Mouse (Mus musculus): ENCODE measurements around the gene Nek4.
A peak's percentile ranks its signal among the peaks of the same experiment; 100 is the strongest.

The Nek4 gene

GRCm38 (mm10) chr14:30951154-30951825 is at the start of gene Nek4:
TSS of gene Nek4 (plus strand) at chr14:30951377.
- DNase-seq = peak; percentile 96

GRCm38 (mm10) chr14:30902628-30903027 is 48.5 kb upstream of the Nek4 start:
- DNase-seq = no peak

DNA sequence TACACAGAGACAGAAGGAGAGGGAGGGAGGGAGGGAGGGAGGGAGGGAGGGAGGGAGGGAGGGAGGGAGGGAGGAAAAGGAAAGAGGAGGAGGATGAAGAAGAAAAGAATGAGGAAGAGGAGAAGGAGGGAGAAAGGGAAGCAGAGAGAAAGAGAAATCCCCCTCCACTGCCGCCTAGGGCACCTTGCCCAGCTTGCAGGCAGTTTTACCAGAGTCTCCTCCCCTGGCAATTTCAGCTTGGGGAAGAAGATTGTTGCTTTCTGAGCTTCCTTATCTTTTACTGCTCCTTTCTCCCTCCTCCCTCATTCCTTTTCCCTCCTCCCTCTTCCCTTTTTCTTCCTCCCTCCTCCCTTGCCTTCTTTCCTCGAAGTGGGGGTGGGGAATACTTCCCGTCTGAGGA is 48.1 kb upstream of the Nek4 start:
- DNase-seq = no peak

- DNase-seq = no peak
Observed at GRCm38 (mm10) chr14:30904307-30904706, 46.9 kb upstream of the Nek4 start.

- DNase-seq = no peak
Observed at GRCm38 (mm10) chr14:30906001-30906400, 45.2 kb upstream of the Nek4 start.

DNA sequence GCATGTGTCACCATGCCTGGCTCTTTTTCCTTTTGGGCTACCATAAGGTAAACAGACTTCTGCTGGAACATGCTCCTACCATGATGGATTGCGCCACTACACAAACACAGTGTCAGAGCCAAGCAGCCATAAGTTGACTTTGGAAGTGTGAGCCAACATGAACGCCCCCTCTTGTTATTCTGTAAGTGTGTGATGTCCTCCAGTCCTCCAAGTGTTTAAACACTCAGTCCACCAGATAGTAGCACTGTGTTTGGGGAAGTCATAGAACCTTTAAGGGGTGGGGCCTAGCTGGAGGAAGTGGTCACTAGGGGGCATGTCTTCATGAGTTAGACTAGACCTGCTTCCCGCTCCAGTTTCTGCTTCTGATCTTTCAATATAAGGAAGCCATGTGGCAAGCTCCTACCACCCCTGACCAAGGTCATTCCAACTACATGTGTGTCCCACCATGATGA is 43.3 kb upstream of the Nek4 start:
- DNase-seq = no peak

DNA sequence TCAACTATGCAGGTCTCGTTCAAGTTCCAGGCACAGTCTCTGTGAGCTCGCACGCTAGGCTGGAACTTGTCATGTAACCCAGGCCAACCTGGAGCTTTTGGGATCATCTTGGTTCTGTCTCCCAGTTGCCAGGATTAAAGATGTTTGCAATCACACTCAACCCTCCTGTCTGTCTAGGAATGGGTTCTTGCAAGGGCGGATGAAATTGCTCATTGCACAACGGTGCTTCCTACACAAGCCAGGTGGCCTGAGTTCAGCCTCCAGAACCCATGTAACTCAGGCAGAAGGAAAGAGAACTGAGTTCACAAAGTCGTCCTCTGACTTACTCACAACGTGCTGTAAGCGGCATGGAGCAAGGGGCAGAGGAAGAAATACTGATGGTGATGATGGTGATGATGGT is 40.0 kb upstream of the Nek4 start:
- no peak for DNase-seq

DNA sequence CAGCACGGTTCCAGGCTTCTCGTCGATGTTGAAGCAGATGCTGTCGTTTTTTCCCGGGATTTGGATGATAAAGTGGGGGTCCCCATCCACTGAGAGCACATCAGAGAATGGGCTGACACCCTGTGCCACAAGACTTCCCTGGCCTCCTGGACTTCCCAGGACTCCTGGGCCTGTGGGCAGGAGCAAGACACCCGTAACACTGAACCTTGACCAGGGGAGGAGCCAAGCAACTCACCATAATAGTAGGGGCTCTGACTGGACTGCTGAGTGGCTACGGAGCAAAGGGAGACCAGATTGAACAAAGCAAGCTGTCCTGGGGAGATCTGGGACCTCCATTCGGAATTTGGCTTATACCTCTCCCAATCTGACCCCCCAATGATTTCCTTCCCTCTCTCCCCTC is 38.5 kb upstream of the Nek4 start:
- DNase-seq = no peak

DNA sequence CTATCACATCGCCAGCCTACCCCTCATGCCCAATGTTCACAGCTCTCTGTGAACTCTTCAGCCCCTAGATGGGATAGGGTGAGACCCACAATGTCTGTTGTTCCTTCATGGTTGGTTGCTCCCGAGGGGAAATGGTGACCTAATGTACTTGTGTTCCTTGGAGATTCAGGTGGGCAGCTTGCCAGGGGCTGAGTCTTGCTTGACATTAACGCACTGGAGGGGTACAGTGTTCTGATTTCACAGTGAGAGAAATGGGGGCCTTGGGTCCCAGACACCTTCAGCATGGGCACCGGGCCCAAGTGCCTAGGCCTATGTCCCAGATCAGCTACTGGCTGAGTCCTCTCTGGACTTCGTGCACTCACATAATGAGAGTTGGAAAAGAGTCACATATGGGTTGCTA is 37.8 kb upstream of the Nek4 start:
- no peak for DNase-seq

DNA sequence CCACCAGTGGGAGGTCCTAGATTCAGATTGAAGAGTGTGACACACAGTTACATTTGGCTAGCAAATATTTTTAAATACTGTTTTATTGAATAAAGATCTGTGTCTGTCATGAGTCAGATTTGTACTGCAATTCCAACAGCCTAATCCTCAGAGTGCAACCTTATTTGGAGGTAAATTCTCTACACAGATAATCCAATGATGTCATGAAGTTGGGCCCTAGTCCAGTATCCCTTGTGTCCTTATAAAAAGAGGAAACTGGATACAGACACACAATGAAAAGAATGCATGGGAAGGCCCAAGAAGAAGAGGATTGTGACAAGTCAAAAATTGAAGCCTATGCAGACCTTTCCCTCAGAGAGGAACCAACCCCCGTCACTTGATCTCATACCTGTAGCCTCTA is 34.7 kb upstream of the Nek4 start:
- no peak for DNase-seq

DNA sequence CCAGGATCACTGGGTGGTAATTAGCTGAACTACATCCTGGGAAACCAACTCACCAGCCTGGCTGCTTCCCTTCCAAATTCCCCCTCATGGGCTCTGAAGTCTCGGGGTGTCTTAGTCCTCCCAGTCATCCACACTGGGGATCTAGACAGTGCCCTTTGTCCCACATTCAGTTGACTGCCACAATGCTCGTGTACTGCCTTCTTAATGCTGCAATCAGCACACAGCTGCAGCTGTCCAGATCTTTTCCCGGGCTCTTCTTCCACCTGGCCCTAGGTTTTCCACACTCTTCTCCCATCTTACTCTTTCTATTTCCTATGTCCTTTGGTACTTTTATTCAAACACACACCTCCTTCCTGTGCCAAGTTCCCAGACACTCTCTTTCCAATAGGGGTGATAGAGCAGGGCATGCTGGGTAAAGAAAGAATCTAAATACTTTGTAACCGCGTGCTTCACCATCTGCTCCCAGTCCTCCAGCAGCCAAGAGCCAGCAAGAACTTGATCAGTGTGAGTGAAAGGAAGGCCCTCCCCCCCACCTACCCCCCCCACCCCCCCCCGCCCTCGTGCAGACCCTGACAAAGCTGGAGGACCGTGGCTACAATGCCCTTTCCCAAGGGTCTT is 29.0 kb upstream of the Nek4 start:
- no peak for DNase-seq

DNA sequence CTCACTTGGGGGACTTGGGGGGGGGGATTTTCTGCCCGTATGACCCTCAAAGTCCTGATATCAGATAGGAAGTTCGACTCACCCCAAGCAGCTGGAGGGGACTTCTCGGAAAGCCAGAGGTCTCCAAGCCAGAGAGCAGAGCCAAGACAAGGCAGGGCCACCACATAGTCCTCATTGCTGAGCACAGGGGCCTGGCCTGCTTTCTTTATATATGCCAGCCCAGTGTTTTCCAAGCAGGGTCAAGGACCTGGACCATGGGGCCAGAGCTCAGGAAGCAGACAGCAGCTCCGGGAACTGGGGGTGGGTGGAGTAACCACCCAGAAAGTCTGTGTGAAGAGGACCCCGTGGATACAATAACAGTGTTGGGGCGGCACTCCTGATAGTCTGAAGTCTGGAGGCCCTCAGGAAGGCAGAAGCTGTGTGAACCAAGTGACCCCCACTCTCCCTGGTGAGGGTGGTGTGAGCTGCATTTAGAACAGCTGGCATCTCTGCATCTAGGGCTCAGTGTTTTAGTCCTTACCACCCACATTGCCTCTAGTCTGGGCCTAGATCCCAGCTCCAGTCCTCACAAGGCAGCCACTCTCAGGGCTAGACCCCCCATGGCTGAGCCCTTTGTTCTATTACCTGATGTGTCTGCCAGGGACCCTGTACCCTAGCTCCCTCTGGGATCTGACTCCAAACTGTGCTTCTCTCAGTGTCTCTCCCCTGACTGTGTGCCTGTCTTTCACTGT is 27.6 kb upstream of the Nek4 start, which contains the start of gene Itih3:
Gene Itih3, minus strand, starts transcription at position 386 of the 731 bp plus-strand sequence.
- peak; percentile 5 for DNase-seq

DNA sequence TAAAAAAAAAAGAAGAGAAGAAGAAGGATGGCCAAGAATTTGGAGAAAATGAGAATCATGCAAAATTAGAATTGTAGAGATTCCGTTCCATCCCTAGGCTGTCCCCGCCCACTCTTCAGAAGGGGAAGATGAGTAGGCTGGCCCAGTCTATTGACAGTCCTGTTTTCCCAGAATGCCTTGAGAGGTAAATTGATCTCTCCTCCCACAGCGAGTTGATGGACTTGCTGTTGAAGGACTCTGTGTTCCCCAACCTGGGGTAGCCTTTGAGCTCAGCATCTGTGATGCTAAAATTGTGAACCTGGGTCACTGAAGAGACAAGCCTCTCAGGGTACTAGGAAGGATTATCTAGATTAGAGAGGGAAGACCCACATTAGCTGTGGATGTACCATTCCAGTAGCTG is 25.7 kb upstream of the Nek4 start:
- DNase-seq = no peak

- DNase-seq = no peak
Observed at GRCm38 (mm10) chr14:30930386-30930785, 20.8 kb upstream of the Nek4 start.

GRCm38 (mm10) chr14:30933351-30933750 is 17.8 kb upstream of the Nek4 start:
- DNase-seq = no peak

DNA sequence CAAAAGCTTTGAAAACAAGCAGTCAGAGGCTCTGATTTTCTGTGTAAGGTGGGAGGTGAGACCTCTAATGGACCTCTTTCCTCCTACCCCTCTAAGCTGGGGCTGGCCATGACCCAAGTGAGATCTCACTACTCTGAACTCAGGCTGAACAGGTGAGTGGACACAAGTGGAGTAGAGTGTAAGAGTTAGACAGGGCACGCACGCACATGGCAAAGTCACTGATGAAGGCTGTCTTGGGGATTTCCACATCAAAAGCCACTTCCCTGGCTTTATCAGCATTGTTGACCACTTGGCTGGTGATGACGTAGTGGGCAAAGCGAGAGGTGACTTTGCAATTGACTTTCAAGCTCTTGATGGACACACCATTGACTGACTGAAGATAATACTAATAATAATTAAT is 8.9 kb upstream of the Nek4 start:
- DNase-seq = no peak

- DNase-seq = no peak
Observed at GRCm38 (mm10) chr14:30943038-30943437, 8.1 kb upstream of the Nek4 start, which contains the start of gene Itih1. TSS of gene Itih1 (minus strand) at chr14:30943289.

GRCm38 (mm10) chr14:30943860-30944674 is 7.1 kb upstream of the Nek4 start:
- DNase-seq = no peak

DNA sequence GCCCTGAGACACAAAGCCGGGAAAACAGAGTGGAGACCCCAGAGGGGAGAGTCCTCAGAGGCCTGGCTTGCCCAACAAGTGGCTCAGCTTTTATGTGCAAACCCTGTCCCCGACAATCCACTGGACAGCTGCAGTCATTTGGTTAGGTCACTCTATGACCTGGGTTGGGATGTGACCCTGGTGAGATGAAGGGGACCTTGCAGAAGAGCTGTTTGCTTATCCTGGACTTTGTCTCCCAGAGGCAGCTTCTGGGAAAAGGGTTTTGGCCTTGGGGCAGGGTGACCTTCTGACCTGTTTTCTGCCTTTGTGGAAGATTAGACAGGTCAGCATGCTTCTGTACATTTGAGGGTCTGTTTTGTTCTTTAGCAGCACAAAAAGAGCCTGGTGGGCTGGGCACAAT is 6.4 kb upstream of the Nek4 start:
- no peak for DNase-seq

- DNase-seq = no peak
Observed at GRCm38 (mm10) chr14:30949986-30950385, 1.2 kb upstream of the Nek4 start.

- DNase-seq = no peak
Observed at GRCm38 (mm10) chr14:30958517-30958916, 7.3 kb downstream of the Nek4 start.

DNA sequence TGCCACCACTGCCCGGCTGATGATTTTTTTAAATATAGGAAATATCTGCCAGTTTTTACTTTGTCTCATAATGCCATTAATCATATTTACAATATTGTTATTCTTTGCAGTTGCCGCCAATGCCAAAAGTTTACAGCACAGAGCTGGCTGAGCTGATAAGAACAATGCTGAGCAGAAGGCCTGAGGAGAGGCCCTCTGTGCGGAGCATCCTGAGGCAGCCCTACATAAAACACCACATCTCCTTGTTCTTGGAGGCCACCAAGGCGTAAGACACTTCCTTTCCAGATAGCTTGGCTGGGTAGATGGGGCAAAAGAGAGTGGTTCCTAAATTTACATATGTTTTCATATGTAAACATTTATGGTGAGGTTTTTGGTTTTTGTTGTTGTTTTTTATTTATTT is 7.9 kb downstream of the Nek4 start:
- no peak for DNase-seq

DNA sequence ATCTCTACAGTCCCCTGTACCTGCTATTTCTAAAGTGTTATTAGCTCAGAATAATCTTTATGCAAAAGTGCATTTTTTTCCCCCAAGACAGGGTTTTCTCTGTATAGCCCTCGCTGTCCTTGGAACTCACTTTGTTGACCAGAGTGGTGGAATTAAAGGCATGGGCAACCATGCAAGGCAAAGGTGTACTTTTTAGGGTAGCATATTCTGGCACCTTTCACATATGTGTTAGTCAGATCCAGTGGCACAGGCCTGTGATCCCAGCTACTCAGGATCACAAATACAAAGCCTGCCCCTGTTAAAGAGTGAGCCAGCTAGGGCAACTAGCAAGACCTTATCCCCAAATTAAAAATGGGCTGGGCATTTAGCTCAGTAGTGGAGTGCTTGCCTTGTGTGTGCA is 9.2 kb downstream of the Nek4 start:
- no peak for DNase-seq

All from cerebellum, adult 11 months (tissue).